Mouse (Mus musculus) MEL (cell line): Measurements from ENCODE around the gene Hc. TPM values are rescaled to one million over a fixed set of nuclear protein-coding genes. Genes with fewer than 3 reads are reported as not detected.
A peak's percentile ranks its signal among the peaks of the same experiment; 100 is the strongest.

ENCODE experiments used
- DNase-seq: peaks from one replicate; pipeline ENCODE4 v3.0.0; 2011; ENCODE audit warnings: low read depth, low spot score
- H3K27ac ChIP-seq: 2 replicates; pipeline ENCODE4 v1.5.1; 2012; ENCODE audit warnings: low read depth, mild to moderate bottlenecking, control low read depth, low read length, moderate library complexity; ENCODE audit not compliant: control insufficient read depth
- H3K27me3 ChIP-seq, 2 experiments: fragments of 150-350 bp in 1 of 2; sonication (generic) in 1 of 2; 2 replicates each; pipeline ENCODE4 v1.6.1; 2012; ENCODE audit warnings: low read length in 2 of 2, mild to moderate bottlenecking in 2 of 2, improper control_type of control experiment in 1 of 2, moderate library complexity in 1 of 2; ENCODE audit not compliant: insufficient read depth in 2 of 2, control insufficient read depth in 1 of 2
- H3K36me3 ChIP-seq, 2 experiments: 2 replicates each; pipeline ENCODE4 v1.6.1; 2012 to 2014; ENCODE audit warnings: low read length in 2 of 2, improper control_type of control experiment in 1 of 2, inconsistent platforms in 1 of 2, mild to moderate bottlenecking in 1 of 2; ENCODE audit not compliant: insufficient read depth in 2 of 2, control insufficient read depth in 1 of 2
- H3K4me1 ChIP-seq, 2 experiments: fragments of 150-350 bp in 1 of 2; sonication (generic) in 1 of 2; 2 replicates each; pipeline ENCODE4 v1.6.1; 2012; ENCODE audit warnings: low read length in 2 of 2, improper control_type of control experiment in 1 of 2, mild to moderate bottlenecking in 1 of 2; ENCODE audit not compliant: insufficient read depth in 2 of 2, control insufficient read depth in 1 of 2
- H3K4me3 ChIP-seq, 2 experiments: fragments of 150-350 bp in 1 of 2; sonication (generic) in 1 of 2; 2 replicates each; pipeline ENCODE4 v1.5.1; 2012; ENCODE audit warnings: low read depth in 2 of 2, low read length in 2 of 2, mild to moderate bottlenecking in 2 of 2, moderate library complexity in 2 of 2, control low read depth in 1 of 2, improper control_type of control experiment in 1 of 2; ENCODE audit not compliant: control insufficient read depth in 1 of 2, insufficient read depth in 1 of 2
- H3K79me2 ChIP-seq: 2 replicates; pipeline ENCODE4 v1.6.1; 2012; ENCODE audit warnings: mild to moderate bottlenecking, low read length, moderate library complexity; ENCODE audit not compliant: control insufficient read depth, poor library complexity, insufficient read depth
- H3K9ac ChIP-seq: 2 replicates; pipeline ENCODE4 v1.6.1; 2012; ENCODE audit warnings: low read depth, mild to moderate bottlenecking, control low read depth, low read length, moderate library complexity; ENCODE audit not compliant: control insufficient read depth, poor library complexity, severe bottlenecking
- H3K9me3 ChIP-seq: fragments of 150-350 bp; sonication (generic); replicated peaks from 2 replicates; pipeline ENCODE4 v1.6.1; 2012; ENCODE audit warnings: mild to moderate bottlenecking, low read length, improper control_type of control experiment, moderate library complexity; ENCODE audit not compliant: insufficient read depth
- BHLHE40 ChIP-seq: IDR thresholded peaks from 2 replicates; pipeline ENCODE4 v1.6.1; 2012; ENCODE audit warnings: low read depth, mild to moderate bottlenecking, inconsistent platforms, low read length, improper control_type of control experiment, borderline replicate concordance
- CTCF ChIP-seq, 3 experiments: IDR thresholded peaks in 2 of 3; conservative IDR thresholded peaks in 1 of 3; 2 replicates each; pipeline ENCODE4 v1.5.1; 2011 to 2012; ENCODE audit warnings: low read length in 3 of 3, low read depth in 2 of 3, mild to moderate bottlenecking in 2 of 3, improper control_type of control experiment in 1 of 3, inconsistent platforms in 1 of 3, mixed read lengths in 1 of 3, moderate library complexity in 1 of 3; ENCODE audit not compliant: control insufficient read depth in 1 of 3, insufficient read depth in 1 of 3, poor library complexity in 1 of 3, severe bottlenecking in 1 of 3
- E2F4 ChIP-seq: IDR thresholded peaks from 2 replicates; pipeline ENCODE4 v1.6.1; 2011; ENCODE audit warnings: low read depth, low read length, improper control_type of control experiment, borderline replicate concordance
- EP300 ChIP-seq, 2 experiments: IDR thresholded peaks; 2 replicates each; pipeline ENCODE4 v1.6.1; 2011; ENCODE audit warnings: improper control_type of control experiment in 2 of 2, low read length in 2 of 2, low read depth in 1 of 2, mild to moderate bottlenecking in 1 of 2
- GATA1 ChIP-seq: IDR thresholded peaks from 2 replicates; pipeline ENCODE4 v1.6.1; 2011; ENCODE audit warnings: low read depth, low read length, improper control_type of control experiment
- HCFC1 ChIP-seq: IDR thresholded peaks from 2 replicates; pipeline ENCODE4 v1.6.1; 2012; ENCODE audit warnings: low read depth, mild to moderate bottlenecking, inconsistent platforms, low read length, improper control_type of control experiment, moderate library complexity
- JUND ChIP-seq: IDR thresholded peaks from 2 replicates; pipeline ENCODE4 v1.6.1; 2011; ENCODE audit warnings: low read depth, mild to moderate bottlenecking, improper control_type of control experiment, low read length
- POLR2A ChIP-seq, 2 experiments: IDR thresholded peaks; 2 replicates each; pipeline ENCODE4 v1.6.1; 2011 to 2012; ENCODE audit warnings: low read length in 2 of 2, mild to moderate bottlenecking in 2 of 2, control low read depth in 1 of 2, improper control_type of control experiment in 1 of 2, low read depth in 1 of 2, moderate library complexity in 1 of 2; ENCODE audit not compliant: control insufficient read depth in 1 of 2, insufficient read depth in 1 of 2, poor library complexity in 1 of 2
- RAD21 ChIP-seq: IDR thresholded peaks from 2 replicates; pipeline ENCODE4 v1.6.1; 2011; ENCODE audit warnings: mild to moderate bottlenecking, low read depth, low read length, improper control_type of control experiment
- SIN3A ChIP-seq: IDR thresholded peaks from 2 replicates; pipeline ENCODE4 v1.6.1; 2012; ENCODE audit warnings: low read length, improper control_type of control experiment, inconsistent platforms
- SMC3 ChIP-seq: IDR thresholded peaks from 2 replicates; pipeline ENCODE4 v1.6.1; 2011; ENCODE audit warnings: low read depth, low read length, improper control_type of control experiment
- TAL1 ChIP-seq: IDR thresholded peaks from 2 replicates; pipeline ENCODE4 v1.6.1; 2012; ENCODE audit warnings: mild to moderate bottlenecking, inconsistent platforms, low read length, moderate library complexity, mixed read lengths
- TBP ChIP-seq: IDR thresholded peaks from 2 replicates; pipeline ENCODE4 v1.8.0; 2011; ENCODE audit warnings: low read depth, low read length, improper control_type of control experiment
- polyA plus RNA-seq, 2 experiments: library from polyadenylated mRNA; stranded (reverse) in 1 of 2; unstranded in 1 of 2; fragments of >175 nt in 1 of 2; fragments of >200 nt in 1 of 2; gene quantifications; 2 replicates each; pipeline versions ENCODE4 v1.2.1 to v1.2.4; 2012; ENCODE audit warnings: low replicate concordance in 2 of 2, low read depth in 1 of 2; ENCODE audit not compliant: insufficient read length in 2 of 2, insufficient read depth in 1 of 2, missing spikeins in 1 of 2
- total RNA-seq: library from RNA; depleted of rRNA; stranded (reverse); fragments of 300-350 nt; gene quantifications from 2 replicates; pipeline ENCODE4 v1.2.3, GENCODE M21; 2012

The Hc gene
- total and polyA plus RNA-seq, 3 experiments: not detected

DNA sequence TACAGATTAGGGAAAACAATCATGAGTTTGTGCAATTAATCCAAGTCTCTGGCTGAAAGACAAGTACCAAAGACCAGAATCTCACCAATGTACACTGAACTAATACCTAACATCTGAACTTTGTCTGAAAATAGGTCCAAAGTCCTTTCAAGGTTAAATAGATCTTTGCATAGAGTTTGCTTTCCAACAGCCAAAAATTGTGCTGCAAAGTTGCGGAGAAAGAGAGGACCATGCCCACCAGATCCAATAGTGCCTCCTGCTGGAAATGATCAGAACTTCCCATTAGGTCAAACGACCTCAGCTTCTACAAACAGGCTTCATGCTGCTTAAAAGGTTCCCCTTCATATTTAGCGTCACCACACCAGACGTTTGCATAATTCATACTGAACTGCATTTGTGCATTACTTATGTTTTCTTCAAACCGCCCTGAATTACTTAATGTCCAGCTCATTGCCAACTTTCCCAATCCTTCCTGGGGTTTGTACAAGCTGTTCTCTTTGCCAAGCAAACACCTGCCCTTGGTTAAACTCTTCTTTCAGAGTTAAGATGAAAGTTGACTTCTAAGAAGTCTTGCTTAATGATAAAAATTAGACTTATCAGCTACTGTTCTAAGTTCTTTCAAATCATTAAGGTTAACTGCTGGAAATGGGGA is 46.9 kb upstream of the Hc start:
- Histone ChIP-seq H3K4me1 (peaks cover 0 to 8% of the 10 kb centered on the region in 2 experiments; a peak in 2 of 4 replicates), H3K9ac (no peak overlapping the region), H3K27me3 (no peaks in the 10 kb centered on the region), H3K79me2 (no peaks in the 10 kb centered on the region), H3K27ac (no peak overlapping the region), H3K9me3 (no peaks in the 10 kb centered on the region), H3K36me3 (peaks cover 0 to 11% of the 10 kb centered on the region in 2 experiments; a peak in 2 of 4 replicates), H3K4me3 (no peak overlapping the region)
- DNase-seq: peak; percentile 63
- peak; percentile 37; the same call in 1 of the 2 replicates for TF ChIP-seq SMC3
- TF ChIP-seq E2F4: no peak
- no peak for TF ChIP-seq TAL1
- TF ChIP-seq TBP: no peak
- peak; percentile 49 for TF ChIP-seq RAD21
- TF ChIP-seq CTCF (IDR thresholded peaks at IDR 0.05 in 2 of 3, conservative IDR thresholded peaks at IDR 0.05 in 1 of 3; ENCODE audit: control insufficient read depth in 1 of 3, insufficient read depth in 1 of 3, low read depth in 2 of 3, low read length in 3 of 3, poor library complexity in 1 of 3, severe bottlenecking in 1 of 3): peak; percentile 32 to 59 (median 56); a peak in 5 of 6 replicates

DNA sequence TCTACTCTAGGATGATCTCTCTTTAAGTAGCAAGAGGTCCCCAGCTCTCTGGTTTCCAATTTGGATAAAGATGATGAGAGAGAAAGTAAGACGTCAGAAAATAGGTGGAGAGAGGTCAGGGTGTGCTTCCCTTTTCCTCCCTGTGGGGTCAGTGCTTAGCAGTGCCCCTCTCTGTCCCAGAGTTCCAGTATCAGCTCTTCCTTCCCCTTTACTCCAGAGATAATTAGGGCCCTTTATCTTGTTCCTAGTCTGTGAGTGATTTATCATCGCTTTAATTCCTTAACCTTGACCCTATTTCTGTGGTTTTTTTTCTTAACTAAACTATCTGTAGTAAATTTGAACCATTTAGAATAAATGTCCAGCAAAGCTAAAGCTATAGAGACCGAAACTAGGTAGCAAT is 43.6 kb upstream of the Hc start:
- Histone ChIP-seq H3K4me3 (no peak overlapping the region), H3K9me3 (no peaks in the 10 kb centered on the region), H3K36me3 (peaks cover 0 to 5% of the 10 kb centered on the region in 2 experiments; a peak in 1 of 4 replicates), H3K79me2 (no peaks in the 10 kb centered on the region), H3K27ac (no peak overlapping the region), H3K4me1 (peaks cover 0 to 3% of the 10 kb centered on the region in 2 experiments; a peak in 1 of 4 replicates), H3K9ac (no peak overlapping the region), H3K27me3 (no peaks in the 10 kb centered on the region)
- TF ChIP-seq EP300 (IDR thresholded peaks at IDR 0.05; ENCODE audit: low read depth in 1 of 2, low read length in 2 of 2): 0 out of 4 replicates have a peak, but pooled peaks of 1 of the 2 experiments have one; percentile 9
- no peak for TF ChIP-seq HCFC1
- 0 out of 2 replicates have a peak, but pooled peaks have one; percentile 54 for TF ChIP-seq GATA1
- DNase-seq: peak; percentile 9

DNA sequence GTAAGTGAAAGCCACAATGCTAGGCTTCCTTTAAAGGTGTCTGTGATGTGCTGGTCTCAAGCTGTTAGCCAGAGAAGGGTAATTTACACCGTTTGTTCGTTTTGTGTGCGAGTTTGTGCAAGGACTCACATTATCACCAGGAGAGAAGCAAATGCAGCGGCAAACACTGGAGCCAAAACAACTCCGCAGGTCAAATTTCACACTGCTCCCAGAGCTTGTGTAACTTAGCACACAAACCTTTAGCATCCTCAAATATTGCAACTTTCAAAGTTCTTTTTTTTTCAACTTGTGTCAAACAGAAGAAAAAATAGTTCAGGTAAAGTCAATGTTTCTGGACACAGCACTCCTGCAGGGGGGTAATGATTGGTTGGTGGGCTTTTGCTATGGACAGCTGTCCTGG is 42.3 kb upstream of the Hc start:
- no peak overlapping the region for H3K27ac ChIP-seq
- peaks cover 0 to 5% of the 10 kb centered on the region in 2 experiments; a peak in 1 of 4 replicates for H3K36me3 ChIP-seq
- no peaks in the 10 kb centered on the region for H3K79me2 ChIP-seq
- peaks cover 0 to 3% of the 10 kb centered on the region in 2 experiments; a peak in 1 of 4 replicates for H3K4me1 ChIP-seq
- H3K9me3 ChIP-seq: no peaks in the 10 kb centered on the region
- no peak for DNase-seq
- no peak overlapping the region for H3K4me3 ChIP-seq
- no peak overlapping the region for H3K9ac ChIP-seq
- TF ChIP-seq JUND (no peak), BHLHE40 (no peak), SIN3A (no peak), E2F4 (no peak), POLR2A (IDR thresholded peaks at IDR 0.05; ENCODE audit: control insufficient read depth in 1 of 2, insufficient read depth in 1 of 2, low read depth in 1 of 2, low read length in 2 of 2, poor library complexity in 1 of 2) (no peak)
- no peaks in the 10 kb centered on the region for H3K27me3 ChIP-seq
